Mouse (Mus musculus) layer of hippocampus, adult 11-12 months (tissue): ENCODE measurements at regions not wholly inside any gene's neighbourhood (a gene's known extent, or its start where the extent isn't known, plus 50 kb on each side); places are given as distances from the start of the nearest gene placed in this dataset.

ENCODE experiments used
- DNase-seq: peaks from one replicate; pipeline ENCODE4 v3.0.0; 2022; ENCODE audit warnings: low spot score

DNA sequence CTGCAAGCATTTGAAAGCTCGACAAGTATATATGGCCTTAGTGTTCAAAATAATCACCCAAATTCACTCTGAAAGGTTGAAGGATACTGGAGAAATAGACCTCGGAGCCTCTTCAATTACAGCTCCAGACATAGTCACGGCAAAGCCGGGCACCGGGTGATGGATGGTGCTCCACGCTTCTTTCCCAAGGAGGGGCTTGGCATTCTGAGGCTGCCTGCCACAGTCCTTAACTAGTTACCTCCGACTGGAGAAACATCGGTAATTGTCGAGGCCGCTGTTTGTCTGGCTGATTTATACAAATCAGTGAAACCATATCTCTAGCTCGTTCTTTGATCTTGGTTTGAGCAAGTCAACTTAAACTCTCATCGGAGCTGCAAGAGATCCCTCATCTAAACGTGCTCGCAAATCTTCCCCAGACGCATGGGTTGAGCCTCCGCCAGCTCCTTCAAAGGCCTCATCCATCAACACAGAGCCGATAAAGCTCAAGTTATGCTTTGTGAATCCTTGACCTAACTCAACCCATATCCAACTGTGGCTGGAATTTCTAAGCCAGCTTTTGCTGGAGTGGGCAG lies 145.4 kb upstream of the Stx16 start:
- no peak for DNase-seq

DNA sequence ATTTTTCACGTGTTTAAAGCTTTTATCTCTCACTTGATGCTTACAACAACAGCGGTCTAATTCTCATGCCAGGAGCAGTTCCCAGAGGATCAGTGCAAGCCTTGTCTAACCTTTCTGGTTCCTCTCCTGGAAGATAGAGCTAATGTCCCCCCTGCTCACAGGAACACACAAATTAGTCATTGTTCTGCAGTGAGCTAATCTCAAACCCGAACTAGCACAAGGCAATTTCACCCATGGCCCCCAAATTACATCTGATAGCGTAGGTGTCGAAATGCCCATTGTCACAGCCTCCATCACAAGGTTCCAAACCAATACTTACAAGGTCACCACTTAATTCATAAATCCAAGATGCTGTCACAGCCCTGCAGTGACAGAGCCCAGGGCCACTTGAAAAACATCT lies 140.4 kb upstream of the Stx16 start:
- no peak for DNase-seq

DNA sequence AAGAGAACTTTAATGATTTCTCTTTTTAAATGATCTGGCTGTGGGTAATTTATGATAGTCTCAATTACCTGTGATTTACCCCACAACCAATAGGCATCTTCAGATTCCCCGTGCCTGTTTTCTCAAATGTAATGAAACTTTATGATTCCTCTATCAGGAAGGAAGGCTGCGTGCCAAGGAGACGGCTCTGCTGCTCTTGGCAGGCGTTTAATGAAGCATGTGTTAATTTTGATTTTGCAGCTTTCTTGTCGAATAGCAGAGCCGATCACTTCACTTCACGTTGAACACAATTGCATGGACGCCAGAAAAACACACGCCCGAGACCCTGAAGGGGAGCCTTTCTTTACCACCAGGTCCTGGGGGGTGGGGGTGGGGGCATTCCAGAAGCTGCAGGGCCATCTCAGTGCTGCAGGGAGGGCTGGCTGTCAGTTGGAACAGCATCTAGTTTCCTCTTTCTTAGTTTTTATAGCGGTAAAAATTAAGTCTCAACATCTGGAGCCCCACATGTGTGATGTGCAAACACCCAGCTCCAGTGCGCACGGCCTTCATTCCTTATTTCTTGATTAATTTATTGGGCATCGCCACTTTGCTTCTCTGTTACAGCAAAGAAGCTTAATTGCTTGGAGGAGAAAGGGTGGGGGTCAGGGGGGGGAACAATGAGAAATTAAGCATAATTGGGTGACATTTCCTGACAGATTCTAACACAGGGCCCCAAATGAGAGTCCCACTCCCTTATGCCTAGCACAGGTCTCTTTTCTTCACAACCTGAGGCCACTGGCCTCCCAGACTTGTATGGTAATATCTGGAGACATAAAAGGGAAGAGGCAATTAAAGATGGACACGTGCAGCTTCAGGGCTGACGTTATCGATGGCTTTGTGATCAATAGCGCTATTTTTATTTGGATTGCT lies 138.3 kb upstream of the Stx16 start:
- peak; percentile 8 for DNase-seq

DNA sequence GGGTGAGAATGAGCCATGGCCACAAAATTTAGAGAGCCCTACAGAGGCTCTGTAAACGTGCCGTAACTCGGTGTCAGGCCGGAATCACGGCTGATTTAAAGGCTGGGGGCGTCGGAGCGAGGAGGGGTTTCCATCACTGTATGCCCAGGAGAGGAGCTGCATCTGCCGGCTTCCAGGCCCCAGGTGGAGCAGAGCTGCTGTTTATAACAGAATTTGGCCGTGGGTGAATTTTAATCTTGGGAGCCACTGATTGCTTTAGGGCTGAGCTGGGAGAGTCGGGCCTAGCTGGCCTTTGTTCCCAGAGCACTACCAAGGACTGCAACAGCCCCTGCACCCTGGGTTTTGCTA lies 137.7 kb upstream of the Stx16 start:
- no peak for DNase-seq

DNA sequence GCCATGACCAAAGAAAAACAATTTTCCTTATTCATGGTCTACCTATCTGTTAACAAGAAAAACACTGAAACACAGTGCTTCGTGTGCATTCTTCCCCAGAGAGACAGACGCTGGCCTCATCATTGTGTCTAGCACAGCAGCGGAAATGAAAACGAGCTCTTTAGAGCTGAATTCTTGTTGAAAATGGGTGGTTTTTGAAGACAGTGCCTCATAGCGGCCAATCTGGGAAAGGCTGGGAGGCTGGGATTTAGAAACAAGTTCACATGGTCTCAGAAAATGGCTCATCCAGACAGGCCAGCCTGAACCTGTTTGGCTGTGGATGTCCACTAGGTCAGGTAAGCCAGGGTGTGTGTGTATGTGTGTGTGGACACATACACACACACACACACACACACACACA lies 130.7 kb upstream of the Stx16 start:
- no peak for DNase-seq

DNA sequence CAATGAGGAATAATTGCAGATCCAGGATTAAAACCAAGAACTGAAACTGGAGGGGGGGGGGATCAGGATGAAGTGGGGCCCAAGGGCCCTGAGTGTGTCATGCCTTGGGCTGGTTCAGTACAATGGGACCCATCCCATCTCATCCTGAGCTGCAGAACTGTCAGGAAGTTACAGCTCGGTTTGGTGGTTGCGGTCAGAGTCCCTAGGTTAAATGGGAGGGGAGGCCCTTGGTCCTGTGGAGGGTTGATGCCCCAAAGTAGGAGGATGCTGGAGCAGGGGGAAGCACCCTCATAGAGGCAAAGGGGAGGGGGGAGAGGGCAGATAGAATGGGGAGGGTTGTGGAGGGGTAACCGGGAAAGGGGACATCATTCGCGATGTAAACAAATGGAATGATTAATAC lies 127.5 kb upstream of the Stx16 start:
- no peak for DNase-seq

DNA sequence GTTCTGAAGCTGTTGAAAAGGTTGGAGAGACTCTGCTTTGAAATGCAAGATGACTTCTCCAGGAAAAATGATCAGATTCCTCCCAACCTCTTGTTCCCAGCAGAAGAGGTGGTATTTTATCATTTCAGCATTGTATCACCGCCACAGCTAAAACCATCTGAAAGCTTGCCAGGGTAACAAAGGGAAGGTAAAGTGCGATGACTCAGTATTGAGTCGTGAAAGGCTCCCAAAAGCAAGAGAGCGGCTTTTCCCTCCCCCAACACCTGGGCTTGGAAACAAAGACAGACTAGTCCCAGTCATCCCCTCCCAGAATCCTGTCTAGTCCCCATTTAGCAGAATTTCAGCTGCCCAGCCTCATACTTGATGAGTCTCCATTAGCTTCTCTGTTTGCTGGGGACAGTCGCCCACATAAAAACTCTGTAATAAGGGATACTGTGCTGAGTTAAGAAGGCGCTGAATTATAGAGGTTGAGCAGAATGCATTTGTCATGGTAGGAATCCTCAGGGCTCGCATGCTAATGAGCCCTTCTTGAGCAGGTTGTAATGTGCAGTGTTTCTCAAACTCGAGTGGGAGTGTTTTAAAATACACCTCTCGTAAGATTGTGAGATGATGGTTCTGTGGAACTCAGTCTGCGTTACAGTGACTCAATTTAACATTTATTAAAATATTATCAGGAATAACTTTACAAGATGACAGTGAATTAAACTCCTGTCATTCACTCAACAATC lies 125.8 kb upstream of the Stx16 start:
- DNase-seq, result no peak

DNA sequence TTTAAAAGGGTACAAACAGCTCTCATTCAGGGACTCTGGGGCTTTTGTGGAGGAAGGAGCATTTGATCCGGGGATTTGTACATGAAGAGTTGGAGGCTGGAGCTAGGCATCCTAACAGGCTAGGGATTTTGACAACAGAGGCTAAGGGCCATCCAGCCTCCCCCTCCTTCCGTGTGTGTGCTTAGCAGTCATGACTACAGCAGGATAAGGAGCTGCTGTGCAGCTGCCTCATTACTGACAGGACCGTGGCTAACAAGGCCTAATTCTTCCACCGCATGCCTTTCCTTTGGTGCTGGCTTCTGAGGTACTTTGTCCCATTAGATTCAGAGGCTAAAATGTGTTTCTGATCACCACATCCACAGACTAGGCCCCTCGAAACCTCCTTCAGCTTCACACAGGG lies 110.0 kb upstream of the Stx16 start:
- no peak for DNase-seq

DNA sequence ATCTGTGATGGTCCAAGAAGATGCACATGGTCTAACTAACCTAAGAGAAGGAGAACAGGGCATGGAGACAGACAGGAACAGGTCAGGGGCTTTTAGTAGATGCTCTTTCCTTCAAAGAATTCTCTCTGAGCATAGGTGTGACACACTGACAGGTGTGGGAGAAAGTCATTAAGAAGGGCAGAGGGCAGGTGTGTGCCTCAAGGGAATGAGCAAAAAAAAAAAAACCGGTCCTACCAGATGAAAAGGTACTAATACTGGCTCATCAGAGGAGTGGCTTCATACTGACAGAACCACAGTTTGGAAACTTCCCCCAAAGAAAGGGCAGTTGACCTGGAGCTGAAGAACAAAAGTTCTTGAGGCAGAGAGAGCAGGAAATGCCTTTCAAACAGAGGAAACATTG lies 105.3 kb upstream of the Stx16 start:
- DNase-seq, result no peak

DNA sequence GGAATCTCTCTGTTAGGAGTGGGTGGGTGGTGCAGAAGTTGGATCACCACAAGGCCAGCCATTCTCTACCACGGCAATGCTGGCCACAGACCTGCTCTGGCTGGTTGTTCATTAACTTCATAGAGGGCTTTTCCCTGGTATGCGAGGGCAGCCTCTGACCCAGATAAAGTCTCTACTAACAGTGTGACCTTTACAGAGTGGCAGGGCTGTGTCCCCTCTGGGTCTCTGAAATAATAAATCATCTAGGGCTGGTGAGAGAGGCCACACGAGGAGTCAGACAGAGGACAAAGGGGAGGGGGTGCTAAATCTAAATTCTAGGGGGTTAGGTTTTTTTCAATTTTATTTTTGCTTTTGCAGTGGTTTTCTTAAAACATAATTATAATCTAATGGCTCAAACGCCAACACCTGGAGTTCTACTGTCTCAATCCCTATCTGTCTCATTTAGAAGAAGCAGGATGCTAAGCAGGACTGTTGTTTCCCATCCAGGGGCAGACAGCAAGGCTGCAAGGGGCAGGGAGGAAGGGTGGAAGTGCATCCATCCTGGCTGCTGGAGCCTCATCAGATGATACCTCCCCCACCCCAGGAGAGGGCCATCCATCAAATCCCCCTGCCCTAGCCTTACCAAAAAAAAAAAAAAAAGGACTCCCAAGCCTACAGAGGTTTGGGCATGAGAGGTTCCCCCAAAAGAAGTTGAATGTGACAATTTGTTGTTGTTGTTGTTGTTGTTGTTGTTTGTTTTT lies 99.6 kb upstream of the Stx16 start:
- DNase-seq, result no peak

DNA sequence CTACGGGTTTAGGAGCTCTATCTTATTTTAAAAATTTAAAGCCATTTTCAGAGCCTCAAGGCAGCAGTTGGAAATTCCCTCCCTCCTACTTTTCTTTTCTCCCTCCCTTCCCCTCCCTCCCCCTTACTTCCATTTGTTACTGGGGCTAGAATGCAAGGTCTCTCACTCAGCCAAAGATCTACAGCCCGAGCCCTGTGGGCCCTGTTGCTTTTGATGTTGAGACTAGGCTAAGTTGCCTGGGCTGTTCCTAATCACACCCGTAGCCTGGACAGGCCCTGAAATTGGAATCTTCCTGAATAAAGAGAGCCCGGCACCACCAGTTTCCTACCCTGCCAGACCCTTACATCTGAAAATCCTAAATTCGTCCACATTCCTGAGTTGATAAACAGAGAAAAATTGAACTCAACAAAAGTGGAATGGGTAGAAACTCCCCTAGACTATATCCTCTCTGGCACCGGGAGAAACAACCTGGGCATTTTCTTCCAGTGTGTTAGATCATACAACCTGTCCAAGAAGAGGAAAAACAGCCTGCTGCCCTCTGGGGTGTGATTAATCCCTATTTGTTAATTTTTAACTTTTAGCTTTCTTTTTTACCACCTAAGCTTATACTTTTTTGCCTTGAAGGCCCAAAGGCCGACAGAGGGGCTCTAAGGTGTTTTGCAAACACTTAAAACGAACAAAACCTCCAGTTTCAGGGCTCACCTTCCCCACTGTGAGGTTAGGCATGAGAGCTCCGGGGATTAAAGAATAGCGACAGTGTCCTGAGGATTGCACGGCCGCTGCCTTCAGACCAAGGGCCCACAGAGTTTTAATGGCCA lies 98.7 kb upstream of the Stx16 start:
- no peak for DNase-seq

DNA sequence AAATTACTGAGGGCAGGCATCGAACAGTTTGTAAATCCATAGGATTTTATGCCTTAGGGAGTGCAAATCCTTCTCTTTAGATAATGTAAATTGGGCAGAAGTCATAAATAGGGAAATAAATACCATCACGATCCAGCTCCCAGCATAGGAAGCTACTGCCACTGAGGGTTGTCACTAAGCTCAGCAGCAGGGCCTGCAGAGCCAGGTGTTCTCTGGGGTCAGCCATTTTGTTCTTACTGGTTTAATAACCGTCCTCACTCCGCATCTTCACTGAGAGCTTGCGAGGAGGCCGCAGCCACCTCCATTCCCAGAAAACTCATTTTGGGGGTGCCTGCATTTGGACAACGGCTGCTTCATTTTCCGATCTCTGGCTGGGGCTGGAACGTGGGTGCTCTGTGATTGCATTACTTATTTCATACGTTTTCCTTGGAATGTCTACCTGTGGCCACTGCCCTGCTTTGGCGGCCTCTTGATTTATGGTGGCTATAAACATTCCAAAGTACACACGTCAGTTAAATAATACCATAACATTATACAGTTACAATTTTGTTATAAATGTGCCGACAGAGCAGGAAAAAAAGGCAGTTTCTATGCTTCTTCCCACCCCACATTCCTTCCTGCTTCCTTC lies 97.9 kb upstream of the Stx16 start:
- DNase-seq, result no peak

DNA sequence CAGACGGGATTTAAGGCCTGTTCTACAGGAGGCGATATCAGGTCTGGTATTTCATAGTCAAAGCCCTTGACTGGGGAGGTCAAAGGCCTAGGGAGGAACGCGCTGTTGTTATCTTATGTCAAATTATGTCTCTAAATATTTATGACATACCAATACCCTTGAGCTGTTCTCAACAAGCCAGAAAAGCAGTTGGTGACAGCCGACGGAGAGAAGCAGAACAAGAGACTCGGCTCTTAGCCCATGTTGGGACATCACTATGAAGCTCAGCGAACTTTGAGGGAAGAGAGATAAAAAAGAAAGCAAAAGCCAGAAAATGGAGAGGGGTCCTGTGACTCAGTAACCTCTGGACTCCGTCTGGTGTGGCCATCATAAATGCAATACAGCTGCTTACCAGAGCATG lies 95.1 kb upstream of the Stx16 start:
- DNase-seq, result no peak

DNA sequence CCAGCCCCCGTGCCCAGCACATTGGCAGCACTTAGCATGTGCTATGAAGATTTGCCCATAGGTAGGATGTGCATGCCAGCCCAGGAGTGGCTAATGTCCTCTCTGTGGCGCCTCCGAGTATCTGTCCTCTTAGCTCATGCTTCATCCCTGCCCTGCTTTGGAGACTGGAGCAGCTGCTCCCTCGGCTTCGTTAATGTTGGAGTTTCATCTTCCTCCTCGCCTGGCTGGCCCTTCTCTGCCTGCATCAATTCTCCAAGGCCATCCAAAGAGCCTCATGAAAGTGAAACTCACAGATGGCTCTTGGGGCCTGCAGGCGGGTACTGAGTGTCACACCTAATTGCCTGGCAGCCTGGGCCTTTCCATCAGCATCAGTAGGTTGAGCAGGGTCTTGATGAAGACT lies 88.6 kb upstream of the Stx16 start:
- no peak for DNase-seq

DNA sequence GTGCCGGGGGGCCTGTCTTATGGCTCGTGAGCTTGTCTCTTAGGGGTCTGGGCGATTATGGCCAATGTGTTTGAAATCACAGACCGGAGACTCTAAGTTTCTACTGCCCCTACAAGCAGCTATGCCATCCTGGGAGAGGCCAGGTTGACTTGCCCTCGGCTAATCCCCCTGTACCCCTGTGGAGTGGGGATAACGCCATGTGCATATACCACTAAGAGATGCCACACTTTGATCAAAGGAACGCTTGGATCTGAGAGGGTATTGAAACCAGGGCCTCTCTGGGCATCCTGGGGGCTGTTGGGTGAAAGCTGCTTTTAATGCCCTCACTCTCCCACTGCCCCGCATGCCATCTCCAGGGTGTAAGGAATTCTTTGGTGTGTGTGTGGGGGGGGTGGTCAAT lies 88.2 kb upstream of the Stx16 start:
- DNase-seq, result no peak

DNA sequence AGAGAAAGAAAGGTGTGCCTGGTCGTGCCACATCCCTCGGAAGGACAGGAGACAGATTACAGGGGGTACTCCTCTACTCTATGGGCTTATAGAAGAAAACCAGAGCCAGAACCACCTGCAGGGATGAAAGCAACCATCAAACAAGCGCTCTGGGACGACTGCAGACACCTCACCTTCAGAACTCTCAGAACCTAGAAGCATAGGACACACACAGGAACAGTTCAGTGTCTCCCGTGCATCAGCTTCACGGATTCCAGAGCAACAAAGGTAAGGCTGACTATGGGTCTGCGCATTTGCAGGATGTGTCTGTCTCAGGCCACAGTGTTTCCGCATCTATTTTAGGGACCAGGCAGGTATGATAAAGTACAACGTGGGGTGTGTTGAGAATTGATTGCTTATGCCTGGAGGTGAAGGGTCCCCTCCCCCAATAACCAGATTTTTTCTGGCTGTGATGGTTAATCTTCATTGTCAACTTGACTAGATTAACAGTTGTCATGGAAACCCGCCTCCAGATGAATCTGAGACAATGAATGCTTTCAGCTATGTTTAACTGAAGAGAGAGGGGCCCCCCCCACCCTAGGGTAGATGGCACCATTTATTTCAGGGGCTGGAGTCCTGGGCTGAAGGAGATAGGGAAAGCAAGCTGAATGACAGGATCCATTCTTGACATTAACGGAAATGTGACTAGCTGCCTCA lies 87.3 kb upstream of the Stx16 start:
- no peak for DNase-seq

DNA sequence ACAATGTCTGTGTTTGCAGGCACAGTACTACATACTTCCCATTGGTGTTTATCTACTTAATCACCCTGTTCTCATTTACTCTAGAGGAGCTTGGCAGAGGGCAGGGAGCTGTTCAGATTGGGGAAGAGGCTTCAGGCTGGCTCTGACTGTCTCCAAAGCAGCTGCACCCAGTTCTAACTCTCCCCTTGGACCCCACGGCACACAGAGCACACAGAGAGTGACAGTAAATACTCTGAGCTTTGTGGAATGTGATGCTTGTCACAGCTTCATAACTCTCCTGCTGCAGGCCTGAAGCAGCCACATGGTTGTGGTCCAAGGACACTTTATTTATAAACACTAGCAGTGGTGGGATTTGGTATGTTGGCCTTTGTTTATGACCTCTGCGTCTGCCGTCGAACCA lies 85.4 kb upstream of the Stx16 start:
- no peak for DNase-seq

DNA sequence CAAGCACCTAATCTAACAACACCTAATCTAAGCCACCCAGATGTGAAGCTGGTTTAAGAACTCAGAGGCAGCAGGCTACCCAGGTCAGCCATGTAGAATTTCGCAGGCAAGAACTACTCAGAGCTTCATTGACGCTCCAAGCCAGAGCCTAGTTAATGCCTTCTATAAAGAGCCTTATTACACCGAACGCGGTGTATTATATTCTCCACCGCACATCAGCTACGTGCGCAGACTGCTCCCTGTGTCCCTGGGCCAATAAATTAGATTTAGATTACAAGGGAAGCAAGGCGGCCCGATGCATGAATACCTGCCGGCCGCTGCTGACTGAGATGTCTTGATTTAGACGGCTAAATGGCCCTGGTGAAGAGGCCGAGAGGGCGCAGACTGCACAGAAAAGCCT lies 84.7 kb upstream of the Stx16 start:
- DNase-seq, result no peak

DNA sequence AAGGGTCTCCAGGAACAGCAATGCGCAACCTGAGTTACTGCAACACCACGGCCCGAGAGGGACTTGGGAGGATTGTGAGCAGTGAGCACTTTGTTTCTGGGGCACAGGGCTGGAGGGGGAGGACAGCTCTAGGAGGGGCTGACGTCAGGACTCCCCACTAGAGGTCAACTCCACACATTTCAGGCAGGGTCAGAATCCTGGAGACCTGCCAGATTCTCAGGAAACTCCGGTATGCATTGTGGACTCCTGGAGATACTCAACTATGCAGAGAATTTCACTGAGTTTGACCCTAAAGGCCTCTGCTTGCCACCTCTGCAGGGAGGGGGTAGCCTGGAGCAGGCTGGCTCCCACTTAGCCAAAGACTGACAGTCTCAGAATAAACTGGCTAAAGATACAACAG lies 84.1 kb upstream of the Stx16 start:
- no peak for DNase-seq

DNA sequence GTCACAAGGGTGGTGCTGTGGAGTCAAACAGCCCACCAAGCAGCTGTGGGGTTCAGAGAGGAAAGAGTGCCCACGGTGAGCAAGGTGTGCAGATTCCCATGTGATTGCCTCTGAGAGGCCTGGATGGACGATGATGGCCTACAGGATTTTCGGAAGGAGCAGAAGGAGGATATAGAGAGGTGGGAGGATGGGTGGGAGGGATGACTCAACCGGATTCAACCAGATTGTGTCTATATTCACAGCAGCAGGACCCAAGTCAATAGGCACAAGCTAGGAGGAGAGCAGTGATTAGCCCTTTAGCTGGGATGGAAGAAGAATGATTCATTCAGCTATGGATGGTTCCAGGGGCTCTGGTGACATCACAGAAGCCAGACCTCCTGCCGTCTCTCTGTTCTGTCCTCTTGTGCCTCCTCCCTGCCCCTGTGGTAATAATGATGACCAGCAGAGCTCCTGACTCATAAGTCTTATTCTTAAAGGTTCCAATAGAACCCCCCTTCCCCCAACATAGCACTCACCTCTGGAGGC lies 82.6 kb upstream of the Stx16 start:
- DNase-seq, result peak; percentile 8
